Mouse (Mus musculus) lung, adult 2 months (tissue): ENCODE results near the gene Reg2. TPM values are rescaled to one million over a fixed set of nuclear protein-coding genes. Genes with fewer than 3 reads are reported as not detected.

Source experiments
- DNase-seq: peaks from one replicate; pipeline ENCODE4 v3.0.0; 2022
- H3K4me1 ChIP-seq: fragments of 200-500 bp; 2 replicates; pipeline ENCODE4 v1.6.1; 2011; ENCODE audit warnings: low read length; ENCODE audit not compliant: control insufficient read depth, insufficient read depth
- H3K4me3 ChIP-seq: fragments of 200-500 bp; replicated peaks from 2 replicates; pipeline ENCODE3; 2011; ENCODE audit warnings: low read depth, mild to moderate bottlenecking, control low read depth, low read length; ENCODE audit errors: extremely low read depth
- CTCF ChIP-seq: fragments of 200-500 bp; IDR thresholded peaks from 2 replicates; pipeline ENCODE4 v1.5.1; 2011; ENCODE audit warnings: mild to moderate bottlenecking, low read length, control low read depth; ENCODE audit not compliant: insufficient read depth
- POLR2A ChIP-seq: fragments of 200-500 bp; IDR thresholded peaks from 2 replicates; pipeline ENCODE4 v1.6.1; 2011; ENCODE audit warnings: low read depth, mild to moderate bottlenecking, control low read depth, low read length, borderline replicate concordance; ENCODE audit errors: extremely low read depth
- WGBS: fragments of 180-500 bp; shearing (Covaris S2); methylation state at CpG from one replicate; pipeline ENCODE4 v1.1.7; 2018; 5-methylcytosine and 5-hydroxymethylcytosine counted together
- polyA plus RNA-seq: library from polyadenylated mRNA; depleted of rRNA; stranded (reverse); fragments of >200 nt; gene quantifications from 2 replicates; pipeline ENCODE4 v1.2.3, GENCODE M21; 2012; rRNA removed

Gene Reg2
- polyA plus RNA-seq, 1 experiment = not detected

GRCm38 (mm10) chr6:78452804-78453203, 57.4 kb downstream of the Reg2 start:
- WGBS = 83% methylated on average over 2 of the region's 2 CpGs
- Histone ChIP-seq H3K4me3 (no peak overlapping the region), H3K4me1 (no peaks in the 10 kb centered on the region)
- no peak for TF ChIP-seq CTCF
- no peak for TF ChIP-seq POLR2A
- no peak for DNase-seq

Other genes starting within 250 kb of the Reg2 start
- gene Reg3b, start 25.0 kb upstream of the Reg2 start, polyA plus RNA-seq = 0.32 TPM in 1 of 2 replicates, not detected in the other
- not detected in 2 replicates for gene Reg3d, start 16.8 kb upstream of the Reg2 start, polyA plus RNA-seq
- gene Reg3a, start 14.9 kb upstream of the Reg2 start, polyA plus RNA-seq = not detected in 2 replicates
- 0.98 TPM in 1 of 2 replicates, not detected in the other for gene Reg1, start 27.1 kb downstream of the Reg2 start, polyA plus RNA-seq
- gene Reg3g, start 73.2 kb downstream of the Reg2 start, polyA plus RNA-seq = 31.7 and 34.3 TPM in 2 replicates